Mouse (Mus musculus): ENCODE data around the gene Olfr446. TPM values are rescaled to one million over a fixed set of nuclear protein-coding genes. Genes with fewer than 3 reads are reported as not detected.

Olfr446 gene
- not detected for polyA plus RNA-seq (2017; shearing (Covaris generic))

DNA sequence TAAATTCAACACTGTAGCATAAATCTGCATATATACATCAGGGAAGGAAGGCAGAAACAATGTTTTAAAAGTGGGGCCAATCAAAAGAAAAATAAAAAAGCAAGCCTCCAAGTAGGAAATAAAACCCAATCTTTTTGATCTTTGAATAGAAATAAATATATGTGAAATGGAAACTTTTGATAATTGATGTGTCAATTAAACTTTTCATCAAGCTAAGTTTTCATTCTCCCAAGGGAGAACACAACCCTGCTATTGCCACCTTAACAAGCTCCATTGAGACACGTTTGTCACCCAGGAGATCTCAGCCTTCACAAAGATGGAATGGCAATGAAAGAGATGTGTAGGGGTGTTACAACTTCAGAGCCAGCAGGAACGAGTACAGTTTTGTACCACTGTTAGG is at the start of gene Olfr446:
TSS of gene Olfr446 (plus strand) at position 301 of the 400 bp plus-strand sequence.

DNA sequence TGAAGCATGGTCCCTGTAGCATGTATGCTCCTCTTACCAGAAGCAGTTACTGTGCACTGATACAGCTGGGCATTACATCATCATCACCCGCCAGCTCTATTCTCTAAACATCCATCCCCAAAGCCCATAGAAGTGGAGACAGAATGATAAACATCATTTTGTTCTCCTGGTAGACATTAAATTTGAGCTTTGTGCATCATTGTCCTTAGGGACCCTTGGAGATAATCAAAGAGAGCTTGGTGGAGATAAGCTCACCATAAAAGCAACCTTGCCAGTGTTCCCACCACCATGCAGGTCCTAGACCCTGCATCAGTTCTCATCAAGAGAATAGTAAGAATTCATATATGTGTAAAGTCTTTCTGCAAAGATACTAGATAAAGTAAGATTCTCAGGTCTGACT is 31.0 kb upstream of the Olfr446 start, which contains the start of gene Olfr448:
TSS of gene Olfr448 (plus strand) at position 301 of the 400 bp plus-strand sequence.

DNA sequence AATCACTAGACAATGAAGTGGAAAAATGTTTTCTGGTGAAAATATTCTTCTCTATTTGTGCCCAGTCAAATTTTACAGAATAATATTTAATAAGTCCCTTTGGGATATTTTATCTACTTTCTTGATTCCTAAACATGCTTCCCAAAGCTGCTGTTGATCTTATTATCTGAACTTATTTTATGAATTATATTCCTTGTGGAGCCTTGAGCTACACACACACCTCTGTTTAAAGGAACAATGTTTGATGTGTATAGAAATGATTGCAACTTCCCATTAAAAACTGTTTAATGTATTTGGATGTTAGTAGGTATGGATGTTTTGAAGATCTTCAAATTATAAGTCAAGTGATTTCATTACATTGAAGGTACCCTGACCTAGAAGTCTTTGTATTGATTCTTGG is 12.6 kb upstream of the Olfr446 start, which contains the start of gene Olfr447:
TSS of gene Olfr447 (plus strand) at position 301 of the 400 bp plus-strand sequence.

DNA sequence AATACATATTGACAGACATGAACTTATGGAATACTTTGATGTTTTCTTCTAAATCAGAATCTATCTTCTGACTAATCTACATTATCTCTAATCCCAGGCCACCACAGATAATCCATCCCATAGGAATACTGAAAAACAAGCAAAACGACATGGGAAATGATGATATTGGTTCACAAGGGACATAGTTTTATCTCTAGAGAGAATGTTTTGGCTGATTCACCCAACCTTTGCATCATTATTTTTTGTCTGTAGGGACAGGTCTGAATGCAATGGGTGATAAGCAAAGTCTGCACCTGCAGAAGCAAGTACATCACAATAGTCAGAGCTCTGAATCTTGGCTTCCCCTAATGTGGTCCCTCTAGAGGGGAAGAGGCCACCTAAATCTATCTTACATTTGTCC is 27.6 kb downstream of the Olfr446 start, which contains the start of gene Olfr444:
TSS of gene Olfr444 (plus strand) at position 301 of the 400 bp plus-strand sequence.

Other genes starting within 250 kb of the Olfr446 start
- not detected for gene Tcaf1, start 211.3 kb upstream of the Olfr446 start, polyA plus RNA-seq (2017; shearing (Covaris generic))
- gene Olfr453, start 182.0 kb upstream of the Olfr446 start, polyA plus RNA-seq (2017; shearing (Covaris generic)) = not detected
- not detected for gene Olfr38, start 165.0 kb upstream of the Olfr446 start, polyA plus RNA-seq (2017; shearing (Covaris generic))
- gene Olfr452, start 136.3 kb upstream of the Olfr446 start, polyA plus RNA-seq (2017; shearing (Covaris generic)) = not detected
- not detected for gene Olfr450, start 109.4 kb upstream of the Olfr446 start, polyA plus RNA-seq (2017; shearing (Covaris generic))
- gene Olfr449, start 87.0 kb upstream of the Olfr446 start, polyA plus RNA-seq (2017; shearing (Covaris generic)) = not detected
- gene Olfr448, start 30.9 kb upstream of the Olfr446 start, polyA plus RNA-seq (2017; shearing (Covaris generic)) = not detected
- gene Olfr447, start 12.5 kb upstream of the Olfr446 start, polyA plus RNA-seq (2017; shearing (Covaris generic)) = not detected
- gene Olfr444, start 27.7 kb downstream of the Olfr446 start, polyA plus RNA-seq (2017; shearing (Covaris generic)) = not detected
- gene Olfr441, start 185.0 kb downstream of the Olfr446 start, polyA plus RNA-seq (2017; shearing (Covaris generic)) = not detected
- 0.11 TPM for gene Olfr237-ps1, start 225.2 kb downstream of the Olfr446 start, polyA plus RNA-seq (2017; shearing (Covaris generic))
- not detected for gene Olfr437, start 241.9 kb downstream of the Olfr446 start, polyA plus RNA-seq (2017; shearing (Covaris generic))